Mouse (Mus musculus): ENCODE results near the gene Sftpd.

Sftpd gene

DNA sequence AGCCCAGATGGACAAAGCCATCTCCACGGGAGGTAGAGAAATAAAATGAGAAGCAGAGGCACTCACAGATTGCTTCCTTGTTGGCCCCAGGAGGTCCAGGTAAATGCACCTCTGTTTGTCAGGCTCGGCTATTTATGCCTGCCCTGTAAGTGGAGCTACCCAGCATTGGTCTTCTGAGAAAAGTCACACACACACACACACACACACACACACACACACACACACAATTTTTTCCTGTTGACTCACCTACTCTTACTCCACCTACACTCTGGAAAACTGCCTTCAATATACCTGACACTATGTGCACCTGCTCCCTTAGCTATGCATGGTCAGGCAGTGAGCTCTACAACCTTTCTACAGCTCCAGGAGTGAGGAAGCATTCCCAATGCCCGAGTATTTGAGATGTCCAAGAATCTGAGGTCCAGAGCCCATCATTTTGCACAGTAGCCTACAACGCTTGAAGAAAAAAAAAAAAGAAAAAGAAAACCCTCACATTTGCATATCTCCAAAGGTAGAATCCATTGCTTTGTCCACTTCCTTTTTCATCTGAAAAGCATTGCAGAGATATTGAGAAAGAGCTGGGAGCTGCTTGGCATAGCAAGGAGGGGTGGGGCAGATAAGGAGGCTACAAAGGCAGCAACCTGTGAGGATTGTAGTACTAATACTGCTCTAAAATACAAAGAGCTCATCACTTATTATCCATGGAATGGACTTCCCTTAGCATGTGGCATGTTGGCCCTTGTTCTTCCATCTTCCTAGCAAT lies at the start of gene Sftpd:
Sftpd (minus strand) TSS at position 91 of the 763 bp plus-strand sequence.
- in situ Hi-C loops (cut with MboI) = no loop called here

DNA sequence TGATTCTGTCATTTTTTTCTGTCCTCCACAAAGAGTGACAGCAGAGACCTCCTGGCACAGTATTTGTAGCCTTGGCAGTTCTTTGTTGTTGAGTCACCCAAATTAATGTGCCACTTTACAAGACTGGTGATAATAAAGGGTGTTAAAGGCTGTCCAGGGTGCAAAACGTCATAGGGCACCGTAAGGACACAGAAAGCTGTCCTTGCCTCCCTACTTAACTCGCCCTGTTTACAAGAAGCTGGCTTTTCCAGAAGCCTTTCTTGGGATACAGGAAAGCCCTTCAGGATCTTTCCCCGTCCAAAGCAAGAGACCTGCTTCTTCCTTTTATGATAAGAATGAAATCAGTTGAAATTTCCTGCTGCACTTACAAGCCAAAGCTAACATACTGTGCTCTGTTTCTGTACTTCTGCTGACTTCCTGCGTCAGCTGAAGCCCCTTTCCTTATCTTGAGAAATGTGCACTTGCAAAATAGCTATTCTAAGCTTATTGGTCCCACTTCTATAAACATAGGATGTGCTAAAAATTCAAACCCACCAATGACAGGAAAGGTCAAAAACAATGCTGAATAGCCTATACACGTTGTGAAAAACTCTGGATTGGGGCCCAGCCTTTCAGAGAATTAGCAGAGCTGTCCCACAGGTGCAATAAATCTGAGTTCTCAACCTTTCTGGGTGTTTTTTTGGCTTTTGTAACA lies 13.2 kb upstream of the Sftpd start:
- in situ Hi-C loops (cut with MboI) = no loop called here

DNA sequence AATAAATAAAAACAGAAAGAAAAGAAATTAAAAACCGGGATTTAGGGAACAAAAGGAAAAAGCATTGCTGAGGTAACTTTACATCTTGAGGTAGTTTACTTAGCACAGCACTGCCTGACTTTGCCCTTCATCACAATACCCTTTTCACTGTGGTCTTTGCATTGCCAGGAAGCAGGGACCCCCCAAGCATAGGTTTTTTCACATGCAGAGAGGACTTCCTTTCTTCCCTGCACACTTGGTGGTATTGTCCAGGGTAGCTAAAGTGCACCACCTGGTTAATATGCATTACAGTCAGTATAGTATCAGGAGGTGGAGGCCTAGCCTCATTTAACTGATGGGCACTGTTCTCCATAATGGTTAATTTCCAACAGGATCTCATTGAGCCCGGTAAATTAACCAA lies 4.5 kb upstream of the Sftpd start:
- in situ Hi-C loops (cut with MboI) = no loop called here

DNA sequence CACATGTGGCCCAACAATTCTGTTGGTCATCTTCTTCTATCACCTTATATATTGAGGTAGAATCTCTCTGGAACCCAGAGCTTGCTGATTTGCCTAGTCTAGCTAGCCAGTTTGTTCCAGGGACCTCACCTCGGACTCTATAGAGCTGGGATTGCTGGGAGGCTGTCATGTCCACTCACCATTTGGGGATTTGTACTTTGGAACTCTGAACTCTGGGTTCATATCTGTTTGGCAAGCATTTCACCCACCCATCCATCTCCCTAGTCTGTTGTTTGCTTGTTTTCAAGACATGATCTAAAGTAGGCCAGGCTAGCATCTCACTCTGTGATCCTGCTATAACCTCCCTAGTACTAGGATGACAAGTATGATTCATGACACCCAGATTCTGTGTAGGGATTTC lies 10.1 kb downstream of the Sftpd start:
- in situ Hi-C loops (cut with MboI) = no loop called here

DNA sequence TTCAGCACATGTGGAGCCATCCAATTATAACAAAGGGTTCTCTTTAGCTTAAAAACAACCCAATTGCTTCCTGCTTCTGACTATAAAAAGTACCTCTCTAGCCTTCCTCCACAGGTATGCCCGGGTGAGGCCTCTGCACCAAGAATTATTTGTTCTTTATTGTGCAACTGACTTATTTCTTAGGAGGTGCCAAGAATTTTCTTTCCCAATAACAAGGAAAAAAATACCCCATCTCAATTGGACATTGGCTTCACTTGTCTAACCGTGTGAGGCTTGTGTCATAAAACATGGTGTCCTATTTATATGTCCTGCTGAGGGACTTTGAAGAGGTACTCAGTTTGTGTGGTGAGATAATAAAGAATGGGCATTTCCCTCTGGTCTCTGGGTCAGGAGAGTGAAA lies 14.4 kb downstream of the Sftpd start:
- in situ Hi-C loops (cut with MboI) = no loop called here

DNA sequence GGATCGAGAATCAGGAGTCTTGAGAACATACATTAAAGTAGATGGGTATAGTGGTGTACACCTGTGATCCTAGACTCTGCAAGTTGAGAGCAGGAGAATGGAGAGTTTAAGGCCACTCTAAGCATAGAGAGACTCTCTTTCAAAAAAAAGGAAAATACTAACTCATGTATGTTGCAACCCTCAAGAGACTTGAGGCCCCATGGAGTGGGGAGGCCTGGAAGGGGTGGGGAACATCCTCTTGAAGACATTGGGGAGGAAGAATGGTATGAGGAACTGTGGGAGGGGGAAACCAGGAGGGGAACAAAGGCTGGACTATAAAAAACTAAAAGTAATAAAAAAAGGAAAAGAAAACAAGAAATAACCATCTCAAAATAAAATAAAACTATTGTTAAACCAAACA lies 16.4 kb downstream of the Sftpd start:
- in situ Hi-C loops (cut with MboI) = no loop called here

DNA sequence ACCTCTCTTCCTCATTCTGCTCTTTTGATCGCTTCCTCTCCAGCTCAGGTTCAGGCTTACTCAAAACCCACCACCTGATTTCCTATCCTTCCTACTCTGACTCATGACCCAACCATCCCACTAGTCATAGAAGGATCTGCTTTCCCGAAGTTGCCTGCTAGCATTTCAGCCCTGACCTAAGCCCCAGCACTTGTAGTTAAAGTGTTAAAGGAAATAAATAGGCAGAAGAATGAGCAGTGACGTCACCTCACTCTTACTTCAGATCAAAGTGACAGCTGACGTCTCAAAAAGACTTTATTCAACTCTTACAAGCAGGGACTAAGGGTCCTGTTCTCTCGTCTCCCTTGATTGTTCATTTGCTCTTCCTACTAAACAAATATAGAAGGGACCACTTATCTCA lies 17.7 kb downstream of the Sftpd start:
- in situ Hi-C loops (cut with MboI) = no loop called here

DNA sequence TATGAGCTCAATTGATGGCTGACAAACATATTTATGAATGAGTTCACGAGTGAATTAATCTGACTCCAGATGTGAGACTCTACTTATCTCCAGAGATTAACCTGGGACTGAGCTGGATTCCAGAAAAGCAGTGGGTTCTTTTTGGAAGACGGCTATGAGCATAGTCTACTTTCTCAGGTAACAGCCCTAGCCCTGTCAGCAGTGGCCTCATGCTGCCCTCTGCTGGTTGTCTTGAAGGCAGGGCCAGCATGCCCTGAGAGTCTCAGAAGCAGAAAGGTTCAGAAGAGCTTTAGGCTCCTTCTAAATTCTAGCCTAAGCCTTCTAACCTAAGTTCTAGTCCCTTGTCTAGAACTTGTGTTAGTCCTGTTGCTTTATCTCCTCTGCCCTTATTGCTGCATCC lies 22.3 kb downstream of the Sftpd start:
- in situ Hi-C loops (cut with MboI) = no loop called here

DNA sequence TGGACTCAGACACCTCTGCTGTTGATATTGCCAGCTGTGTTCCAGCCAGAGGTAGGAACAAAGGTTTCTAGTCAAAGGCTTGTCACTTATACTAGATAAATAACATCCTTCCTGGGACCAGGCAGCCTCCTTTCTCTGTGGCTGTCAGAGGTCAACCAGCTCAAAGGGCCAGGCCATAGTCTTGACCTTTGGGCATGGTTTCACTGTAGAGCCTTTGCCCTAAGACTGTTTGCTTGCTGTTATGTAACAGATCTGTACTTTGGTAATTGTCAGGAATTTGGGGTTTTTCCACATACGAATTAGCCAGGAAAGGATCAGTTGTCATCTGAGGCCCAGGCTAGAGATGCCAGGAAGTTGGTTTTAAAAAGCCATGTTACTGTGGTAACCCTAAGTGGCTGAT lies 24.2 kb downstream of the Sftpd start:
- in situ Hi-C loops (cut with MboI) = no loop called here

DNA sequence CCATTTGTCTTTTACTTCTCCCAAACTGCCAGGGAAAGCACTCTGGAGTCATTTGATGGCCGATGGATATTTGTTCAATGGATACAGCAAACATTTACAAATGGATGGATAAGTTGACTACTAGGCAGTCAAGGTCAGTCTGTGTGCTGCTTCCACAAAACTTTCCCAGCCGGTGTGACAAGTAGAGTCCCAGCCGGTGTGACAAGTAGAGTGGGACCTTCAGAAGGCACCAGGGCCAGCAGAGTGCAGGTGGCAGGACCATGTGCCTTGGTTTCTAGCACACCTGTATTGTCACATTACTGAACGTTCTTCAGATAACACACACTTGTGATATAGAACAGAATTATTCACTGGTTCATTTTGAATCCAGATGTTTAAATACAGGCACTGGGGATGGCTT lies 24.9 kb downstream of the Sftpd start:
- in situ Hi-C loops (cut with MboI) = no loop called here

DNA sequence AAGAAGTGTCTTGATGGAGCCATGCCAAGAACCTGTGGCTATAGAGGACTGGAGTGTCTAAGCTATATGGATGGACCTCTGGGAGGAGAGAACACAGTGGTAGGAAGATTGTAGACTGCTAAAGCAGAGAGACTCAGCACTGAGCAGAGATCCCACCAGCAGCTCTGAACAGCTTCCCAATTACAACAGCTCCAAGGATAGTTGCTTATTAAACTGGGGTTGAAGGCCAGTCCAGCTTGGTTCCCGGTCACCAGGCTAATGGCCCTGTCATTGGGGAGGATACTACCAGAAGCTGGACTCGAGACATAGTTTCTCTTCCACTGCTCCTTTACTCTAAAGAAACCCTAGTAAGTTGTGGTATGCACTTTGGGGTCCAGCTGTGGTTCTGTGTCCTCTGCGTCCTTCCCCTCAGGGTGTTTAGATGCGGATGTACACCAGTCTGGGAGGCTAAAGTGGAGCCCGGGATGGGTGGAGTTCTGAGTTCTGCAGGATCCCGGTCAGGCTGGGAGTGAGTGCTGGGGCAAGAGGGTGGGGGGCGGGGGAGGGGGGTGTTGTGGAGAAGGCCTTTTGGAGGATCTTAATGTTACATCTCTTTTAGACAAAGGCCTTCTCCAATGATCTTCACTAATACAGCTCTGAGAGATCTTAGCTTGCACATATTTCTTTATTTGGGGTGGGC lies 33.6 kb downstream of the Sftpd start, which contains the start of gene Mbl1:
Mbl1 (plus strand) TSS at position 239 of the 679 bp plus-strand sequence.
- in situ Hi-C loops (cut with MboI) = no loop called here

DNA sequence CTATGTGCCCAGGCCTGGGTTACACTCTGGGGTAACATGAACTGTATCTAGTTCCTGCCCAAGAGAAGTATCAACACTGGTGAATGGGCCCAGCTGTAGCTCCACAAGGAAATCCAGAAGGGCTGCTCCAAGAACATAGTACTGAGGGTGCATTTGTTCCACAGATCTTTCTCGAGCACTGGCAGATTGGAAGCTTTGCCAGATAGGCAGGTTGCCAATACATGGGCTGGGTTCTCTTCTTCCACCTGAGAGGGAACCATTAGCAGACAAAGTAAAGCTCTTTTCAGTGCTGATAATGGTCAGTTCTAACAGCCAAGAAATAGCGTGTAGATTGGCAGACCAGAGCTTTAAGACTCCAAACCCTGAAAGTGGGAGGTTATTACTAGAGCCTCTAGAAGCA lies 37.6 kb downstream of the Sftpd start:
- in situ Hi-C loops (cut with MboI) = no loop called here

DNA sequence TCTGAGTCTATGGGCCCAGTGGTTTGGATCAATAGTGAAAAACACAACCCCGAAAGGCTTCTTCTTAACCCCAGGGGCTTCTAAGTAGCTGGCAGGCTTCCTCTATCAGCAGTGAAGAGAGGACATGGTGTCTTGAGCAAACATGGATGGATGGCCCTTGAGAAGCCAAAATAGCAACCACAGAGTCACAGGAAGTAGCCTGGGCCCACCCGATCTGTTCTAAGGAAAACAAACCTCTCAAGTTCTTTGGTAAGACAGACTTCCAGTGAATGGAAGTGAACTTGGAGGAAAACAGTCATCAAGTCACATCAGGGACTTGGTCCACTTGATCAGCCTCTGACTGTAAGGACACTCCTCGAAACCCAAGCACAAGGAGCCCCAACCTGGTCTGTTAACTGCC lies 38.0 kb downstream of the Sftpd start:
- in situ Hi-C loops (cut with MboI) = no loop called here

DNA sequence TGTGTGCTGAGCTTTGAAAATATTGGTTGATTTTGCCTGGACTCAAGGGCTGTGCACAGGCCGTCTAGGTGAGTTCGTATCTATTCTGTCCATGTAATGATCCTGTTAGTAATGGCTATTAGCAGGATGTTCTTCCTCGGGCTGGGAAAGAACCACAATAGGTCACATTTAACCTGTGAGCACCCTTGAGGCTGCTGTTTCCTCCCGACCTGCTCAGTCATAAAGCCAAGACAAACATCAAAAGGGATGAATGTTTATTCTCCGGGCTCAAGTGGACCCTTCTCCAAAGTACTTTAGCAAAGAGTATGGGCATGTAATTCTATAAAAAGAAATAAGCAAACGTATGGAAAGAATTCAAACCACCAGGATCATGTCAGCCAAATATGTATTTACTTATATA lies 38.9 kb downstream of the Sftpd start:
- in situ Hi-C loops (cut with MboI) = no loop called here

DNA sequence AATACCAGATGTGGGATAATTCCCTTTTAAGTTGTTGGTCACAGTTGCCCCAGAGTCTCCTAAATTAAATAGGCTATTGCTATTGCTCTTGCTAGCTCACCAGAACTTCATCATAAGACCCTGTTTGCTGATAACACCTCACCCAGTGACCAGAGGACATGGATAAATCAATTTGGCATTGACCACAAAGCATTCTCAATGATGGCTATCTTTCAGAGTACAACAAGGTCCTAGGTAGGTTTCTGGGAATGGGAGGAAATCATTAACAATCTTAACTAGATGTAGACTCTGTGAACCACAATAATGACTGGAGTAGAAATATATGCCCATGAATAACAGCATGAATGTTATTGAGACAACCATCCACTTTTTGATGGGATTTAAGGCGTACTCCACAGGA lies 44.3 kb downstream of the Sftpd start:
- in situ Hi-C loops (cut with MboI) = no loop called here

DNA sequence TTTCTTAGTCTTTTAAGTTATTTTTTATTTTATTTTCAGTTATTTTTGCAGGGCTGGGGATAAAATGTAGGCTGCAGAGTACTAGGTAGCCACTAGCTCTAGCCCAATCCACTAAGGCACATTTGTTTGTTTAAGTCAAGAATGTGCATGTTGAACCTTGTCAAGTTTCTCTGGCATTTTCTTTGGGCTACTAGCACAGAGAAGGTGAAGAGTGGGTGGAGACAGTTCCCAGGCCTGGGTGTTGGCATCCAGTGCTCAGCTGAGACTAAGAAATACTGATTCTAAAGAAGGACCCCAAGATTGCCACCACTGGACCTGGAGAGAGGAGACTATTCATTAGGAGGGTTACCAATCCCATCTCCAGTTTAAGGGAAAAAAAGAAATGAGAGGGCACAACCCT lies 47.9 kb downstream of the Sftpd start:
- in situ Hi-C loops (cut with MboI) = no loop called here

DNA sequence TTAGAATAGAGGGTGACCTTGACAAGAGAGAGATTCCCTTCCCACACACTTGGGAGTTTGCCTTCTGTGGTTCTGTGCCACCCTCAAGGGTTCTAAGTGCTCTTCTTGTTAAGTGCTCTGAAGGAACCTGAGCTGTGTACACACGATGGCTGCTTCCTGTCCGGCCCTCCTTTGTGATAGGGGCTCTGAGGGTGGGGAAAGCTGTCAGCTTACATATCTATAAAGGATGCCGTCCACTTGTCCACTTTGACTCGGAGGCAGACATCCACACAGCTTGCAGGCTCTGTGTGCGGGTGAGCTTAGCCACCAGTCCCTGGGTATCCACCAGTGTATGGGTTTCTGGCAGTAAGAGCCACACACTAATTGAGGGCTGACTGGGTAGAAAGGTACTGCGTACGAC lies 53.4 kb downstream of the Sftpd start, which contains the start of gene Sftpa1:
Sftpa1 (plus strand) TSS at position 243 of the 400 bp plus-strand sequence.
- in situ Hi-C loops (cut with MboI) = no loop called here

DNA sequence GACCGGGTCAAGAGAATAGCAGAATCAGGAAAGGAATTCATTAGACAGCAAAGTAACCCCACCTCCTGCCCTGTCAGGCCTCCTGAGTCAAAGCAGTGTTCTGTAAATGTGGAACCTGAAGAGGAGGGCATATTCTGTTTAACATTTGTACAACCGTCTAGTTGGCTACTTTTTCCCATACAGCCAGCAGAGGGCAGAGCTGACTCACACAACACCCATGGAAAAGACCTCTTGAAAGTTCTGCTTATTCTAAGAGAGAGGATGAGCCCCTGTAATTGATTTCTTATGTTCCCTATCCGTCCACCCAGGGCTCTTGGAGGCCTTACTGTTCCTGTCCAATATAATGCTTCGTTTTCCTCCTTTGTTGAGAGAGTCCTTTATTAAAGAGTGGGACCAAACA lies 57.0 kb downstream of the Sftpd start:
- in situ Hi-C loops (cut with MboI) = no loop called here

DNA sequence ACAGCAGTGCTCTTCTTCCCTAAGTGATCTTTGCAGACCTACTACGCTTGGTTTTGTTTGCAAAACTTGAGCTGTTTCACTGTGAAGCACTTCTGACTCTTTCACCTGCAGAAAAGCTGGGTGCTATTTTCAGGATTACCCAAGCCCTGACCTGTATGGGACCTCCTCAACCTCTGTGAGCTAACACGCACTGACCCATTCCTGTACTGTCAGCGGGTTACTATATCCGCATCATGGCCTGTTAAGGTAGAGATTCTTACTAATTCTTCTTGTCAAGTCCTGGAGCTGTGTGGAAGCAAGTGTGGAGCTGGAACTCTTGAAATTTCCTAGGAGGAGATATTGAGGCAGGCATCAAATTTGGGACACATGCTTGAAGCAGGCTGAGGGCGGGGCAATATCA lies 60.3 kb downstream of the Sftpd start:
- in situ Hi-C loops (cut with MboI) = no loop called here

Measured in mature B cell (primary cell).